Mouse (Mus musculus) CH12.LX (cell line): Measurements from ENCODE around the gene Gramd2. TPM values are rescaled to one million over a fixed set of nuclear protein-coding genes. Genes with fewer than 3 reads are reported as not detected.

Experiments used
- DNase-seq: peaks from one replicate; pipeline ENCODE4 v3.0.0-alpha.2; 2013; ENCODE audit errors: extremely low read depth
- H3K27ac ChIP-seq: 2 replicates; pipeline ENCODE4 v1.5.1; 2012; ENCODE audit warnings: low read depth, mild to moderate bottlenecking, control low read depth, moderate library complexity; ENCODE audit not compliant: insufficient read depth
- H3K27me3 ChIP-seq: replicated peaks from 2 replicates; pipeline ENCODE3; 2012; ENCODE audit warnings: inconsistent platforms
- H3K36me3 ChIP-seq, 2 experiments: replicated peaks in 1 of 2; 2 replicates each; pipeline versions ENCODE3 to v1.6.1; 2012; ENCODE audit warnings: inconsistent platforms in 1 of 2, low read length in 1 of 2, mild to moderate bottlenecking in 1 of 2, mixed read lengths in 1 of 2, moderate library complexity in 1 of 2; ENCODE audit not compliant: control insufficient read depth in 1 of 2, insufficient read depth in 1 of 2
- H3K4me1 ChIP-seq, 2 experiments: 2 replicates each; pipeline ENCODE4 v1.6.1; 2012; ENCODE audit warnings: inconsistent platforms in 1 of 2, moderate library complexity in 1 of 2; ENCODE audit not compliant: insufficient read depth in 2 of 2, control insufficient read depth in 1 of 2
- H3K4me2 ChIP-seq: 2 replicates; pipeline ENCODE4 v1.6.1; 2012; ENCODE audit warnings: low read depth, mild to moderate bottlenecking, control low read depth; ENCODE audit not compliant: poor library complexity, insufficient read depth, severe bottlenecking
- H3K4me3 ChIP-seq, 3 experiments: fragments of 150-350 bp in 1 of 3; sonication (generic) in 1 of 3; replicated peaks in 1 of 3; 2 replicates each; pipeline versions ENCODE3 to v1.5.1; 2011 to 2012; ENCODE audit warnings: low read depth in 2 of 3, low read length in 2 of 3, mild to moderate bottlenecking in 2 of 3, moderate library complexity in 2 of 3, control low read depth in 1 of 3, improper control_type of control experiment in 1 of 3, inconsistent platforms in 1 of 3, mixed read lengths in 1 of 3; ENCODE audit not compliant: poor library complexity in 1 of 3
- H3K79me2 ChIP-seq: replicated peaks from 2 replicates; pipeline ENCODE4 v1.6.1; 2012; ENCODE audit warnings: mild to moderate bottlenecking, moderate library complexity; ENCODE audit not compliant: control insufficient read depth, poor library complexity, insufficient read depth, severe bottlenecking; ENCODE audit errors: extremely low read depth
- H3K9ac ChIP-seq: 2 replicates; pipeline ENCODE4 v1.6.1; 2012; ENCODE audit warnings: low read depth, mild to moderate bottlenecking, control low read depth, moderate library complexity; ENCODE audit not compliant: insufficient read depth
- H3K9me3 ChIP-seq: replicated peaks from 2 replicates; pipeline ENCODE3; 2012; ENCODE audit warnings: low read length, inconsistent platforms, mixed read lengths
- BHLHE40 ChIP-seq: IDR thresholded peaks from 2 replicates; pipeline ENCODE4 v1.6.1; 2011; ENCODE audit warnings: mild to moderate bottlenecking, low read depth, low read length, improper control_type of control experiment
- CHD1 ChIP-seq: IDR thresholded peaks from 2 replicates; pipeline ENCODE4 v1.6.1; 2012; ENCODE audit warnings: low read depth, low read length, improper control_type of control experiment, inconsistent platforms
- CHD2 ChIP-seq: IDR thresholded peaks from 2 replicates; pipeline ENCODE4 v1.6.1; 2011; ENCODE audit warnings: low read length, improper control_type of control experiment
- CTCF ChIP-seq, 2 experiments: IDR thresholded peaks in 1 of 2; conservative IDR thresholded peaks in 1 of 2; 2 replicates each; pipeline ENCODE4 v1.5.1; 2011 to 2012; ENCODE audit warnings: low read depth in 2 of 2, low read length in 2 of 2, improper control_type of control experiment in 1 of 2, inconsistent platforms in 1 of 2, mild to moderate bottlenecking in 1 of 2, moderate library complexity in 1 of 2
- E2F4 ChIP-seq: IDR thresholded peaks from 2 replicates; pipeline ENCODE4 v1.6.1; 2011; ENCODE audit warnings: low read depth, low read length, improper control_type of control experiment; ENCODE audit not compliant: insufficient replicate concordance
- ELF1 ChIP-seq: IDR thresholded peaks from 2 replicates; pipeline ENCODE4 v1.6.1; 2014; ENCODE audit warnings: low read depth, mild to moderate bottlenecking, inconsistent platforms, low read length, improper control_type of control experiment
- EP300 ChIP-seq: IDR thresholded peaks from 2 replicates; pipeline ENCODE4 v1.6.1; 2011; ENCODE audit warnings: low read length, improper control_type of control experiment
- ETS1 ChIP-seq: conservative IDR thresholded peaks from 2 replicates; pipeline ENCODE4 v1.6.1; 2012; ENCODE audit warnings: low read depth, mild to moderate bottlenecking, inconsistent platforms, low read length, improper control_type of control experiment, moderate library complexity
- GABPA ChIP-seq: IDR thresholded peaks from 2 replicates; pipeline ENCODE4 v1.6.1; 2012; ENCODE audit warnings: low read depth, low read length, improper control_type of control experiment, inconsistent platforms; ENCODE audit not compliant: insufficient replicate concordance
- HCFC1 ChIP-seq: IDR thresholded peaks from 2 replicates; pipeline ENCODE4 v1.6.1; 2012; ENCODE audit warnings: low read depth, mild to moderate bottlenecking, inconsistent platforms, low read length, improper control_type of control experiment
- IRF4 ChIP-seq: IDR thresholded peaks from 2 replicates; pipeline ENCODE4 v1.6.1; 2014; ENCODE audit warnings: low read depth, mild to moderate bottlenecking, inconsistent platforms, low read length, improper control_type of control experiment
- JUN ChIP-seq: IDR thresholded peaks from 2 replicates; pipeline ENCODE4 v1.6.1; 2011; ENCODE audit warnings: low read depth, mild to moderate bottlenecking, low read length, improper control_type of control experiment, moderate library complexity; ENCODE audit not compliant: insufficient read depth
- JUND ChIP-seq: conservative IDR thresholded peaks from 2 replicates; pipeline ENCODE4 v1.6.1; 2011; ENCODE audit warnings: low read depth, low read length, improper control_type of control experiment
- KAT2A ChIP-seq: IDR thresholded peaks from 2 replicates; pipeline ENCODE4 v1.6.1; 2012; ENCODE audit warnings: low read length, improper control_type of control experiment, inconsistent platforms; ENCODE audit not compliant: insufficient replicate concordance
- MAFK ChIP-seq: IDR thresholded peaks from 2 replicates; pipeline ENCODE4 v1.6.1; 2011; ENCODE audit warnings: low read length, improper control_type of control experiment; ENCODE audit not compliant: insufficient replicate concordance
- MAX ChIP-seq: IDR thresholded peaks from 2 replicates; pipeline ENCODE4 v1.6.1; 2011; ENCODE audit warnings: low read length, improper control_type of control experiment
- MAZ ChIP-seq: IDR thresholded peaks from 2 replicates; pipeline ENCODE4 v1.6.1; 2012; ENCODE audit warnings: low read depth, mild to moderate bottlenecking, inconsistent platforms, low read length, improper control_type of control experiment, moderate library complexity
- MEF2A ChIP-seq: IDR thresholded peaks from 2 replicates; pipeline ENCODE4 v1.6.1; 2014; ENCODE audit warnings: low read depth, mild to moderate bottlenecking, inconsistent platforms, low read length, improper control_type of control experiment, borderline replicate concordance
- MXI1 ChIP-seq: IDR thresholded peaks from 2 replicates; pipeline ENCODE4 v1.6.1; 2011; ENCODE audit warnings: mild to moderate bottlenecking, low read depth, low read length, improper control_type of control experiment
- MYC ChIP-seq: IDR thresholded peaks from 2 replicates; pipeline ENCODE4 v1.6.1; 2011; ENCODE audit warnings: low read depth, mild to moderate bottlenecking, improper control_type of control experiment, low read length
- NELFE ChIP-seq: IDR thresholded peaks from 2 replicates; pipeline ENCODE4 v1.6.1; 2011; ENCODE audit warnings: low read depth, low read length, improper control_type of control experiment
- NRF1 ChIP-seq: IDR thresholded peaks from 2 replicates; pipeline ENCODE4 v1.6.1; 2014; ENCODE audit warnings: low read depth, mild to moderate bottlenecking, inconsistent platforms, low read length, improper control_type of control experiment, moderate library complexity
- PAX5 ChIP-seq: IDR thresholded peaks from 2 replicates; pipeline ENCODE4 v1.6.1; 2012; ENCODE audit warnings: low read length, inconsistent platforms, mixed read lengths
- POLR2A ChIP-seq: IDR thresholded peaks from 2 replicates; pipeline ENCODE4 v1.6.1; 2011; ENCODE audit warnings: low read depth, mild to moderate bottlenecking, improper control_type of control experiment, low read length
- POLR2AphosphoS2 ChIP-seq: IDR thresholded peaks from 2 replicates; pipeline ENCODE4 v1.6.1; 2011; ENCODE audit warnings: low read depth, low read length, improper control_type of control experiment
- RAD21 ChIP-seq: IDR thresholded peaks from 2 replicates; pipeline ENCODE4 v1.6.1; 2011; ENCODE audit warnings: low read depth, mild to moderate bottlenecking, low read length, improper control_type of control experiment, moderate library complexity
- RCOR1 ChIP-seq: conservative IDR thresholded peaks from 2 replicates; pipeline ENCODE4 v1.6.1; 2012; ENCODE audit warnings: low read depth, mild to moderate bottlenecking, inconsistent platforms, low read length, improper control_type of control experiment
- SIN3A ChIP-seq: IDR thresholded peaks from 2 replicates; pipeline ENCODE4 v1.6.1; 2012; ENCODE audit warnings: low read length, improper control_type of control experiment, inconsistent platforms
- SMC3 ChIP-seq: IDR thresholded peaks from 2 replicates; pipeline ENCODE4 v1.6.1; 2011; ENCODE audit warnings: low read depth, low read length, improper control_type of control experiment
- TBP ChIP-seq: conservative IDR thresholded peaks from 2 replicates; pipeline ENCODE4 v1.6.1; 2011; ENCODE audit warnings: low read depth, low read length, improper control_type of control experiment
- TCF12 ChIP-seq: IDR thresholded peaks from 2 replicates; pipeline ENCODE4 v1.6.1; 2014; ENCODE audit warnings: low read depth, mild to moderate bottlenecking, inconsistent platforms, low read length, improper control_type of control experiment
- UBTF ChIP-seq: IDR thresholded peaks from 2 replicates; pipeline ENCODE4 v1.6.1; 2012; ENCODE audit warnings: low read depth, mild to moderate bottlenecking, inconsistent platforms, low read length, improper control_type of control experiment, moderate library complexity
- USF1 ChIP-seq: IDR thresholded peaks from 2 replicates; pipeline ENCODE4 v1.6.1; 2014; ENCODE audit warnings: low read depth, mild to moderate bottlenecking, inconsistent platforms, low read length, improper control_type of control experiment
- USF2 ChIP-seq: conservative IDR thresholded peaks from 2 replicates; pipeline ENCODE4 v1.6.1; 2011; ENCODE audit warnings: low read depth, low read length, improper control_type of control experiment
- ZC3H11A ChIP-seq: IDR thresholded peaks from 2 replicates; pipeline ENCODE4 v1.6.1; 2012; ENCODE audit warnings: low read depth, mild to moderate bottlenecking, inconsistent platforms, low read length, improper control_type of control experiment
- ZKSCAN1 ChIP-seq: IDR thresholded peaks from 2 replicates; pipeline ENCODE4 v1.6.1; 2012; ENCODE audit warnings: low read depth, inconsistent platforms, low read length, improper control_type of control experiment, borderline replicate concordance
- ZMIZ1 ChIP-seq: IDR thresholded peaks from 2 replicates; pipeline ENCODE4 v1.6.1; 2012; ENCODE audit warnings: low read depth, mild to moderate bottlenecking, inconsistent platforms, low read length, improper control_type of control experiment
- ZNF384 ChIP-seq: IDR thresholded peaks from 2 replicates; pipeline ENCODE4 v1.6.1; 2012; ENCODE audit warnings: low read depth, low read length, improper control_type of control experiment, inconsistent platforms
- dilution Hi-C: fragments of 300-500 bp; cut with MboI; formaldehyde crosslinking; loops from 2 replicates; pipeline ENCODE4 v1.14.3; 2020; ENCODE audit warnings: low sequenced_read_pairs; ENCODE audit not compliant: extremely low pct_unique_long_range_greater_than_20kb, extremely low pct_ligation_motif_present
- in situ Hi-C: fragments of 300-500 bp; cut with MboI; formaldehyde crosslinking; loops from 3 replicates; pipeline ENCODE4 v1.14.3; 2019; ENCODE audit warnings: low sequenced_read_pairs, low pct_ligation_motif_present, low pct_unique_long_range_greater_than_20kb, mixed read lengths
- polyA plus RNA-seq: library from polyadenylated mRNA; unstranded; fragments of >175 nt; gene quantifications from 2 replicates; pipeline ENCODE4 v1.2.1, GENCODE M21; 2012; ENCODE audit warnings: low read depth; ENCODE audit not compliant: insufficient read length
- total RNA-seq, 2 experiments: library from RNA; depleted of rRNA; stranded (reverse); fragments of 300-350 nt in 1 of 2; fragments of >200 nt in 1 of 2; gene quantifications; 2 replicates each; pipeline ENCODE4 v1.2.3; 2012 to 2014

The Gramd2 gene
- total and polyA plus RNA-seq, 3 experiments, result 0.61 TPM; not detected in 2

GRCm38 (mm10) chr9:59750267-59751065 is 70.5 kb downstream of the Gramd2 start, which contains the start of the genes Senp8 and Myo9a:
Gene Senp8, minus strand, starts transcription at chr9:59750710.
Gene Myo9a, plus strand, starts transcription at chr9:59750896.
- peak within 1 kb of the TSS; percentile 92 for H3K4me2 ChIP-seq
- peaks cover 0 to 14% of the 10 kb centered on the region in 2 experiments; a peak in 3 of 4 replicates for H3K4me1 ChIP-seq
- TF ChIP-seq TBP (peak; percentile 79), RCOR1 (no peak; the same call in 1 of the 2 replicates), CHD1 (0 out of 2 replicates have a peak, but pooled peaks have one; percentile 28), NELFE (peak; percentile 83), BHLHE40 (peak; percentile 100), ZKSCAN1 (no peak), CHD2 (peak; percentile 56; the same call in 1 of the 2 replicates), JUN (no peak), IRF4 (no peak), MXI1 (peak; percentile 81), SMC3 (no peak), ELF1 (peak; percentile 47), MAZ (peak; percentile 94), E2F4 (0 out of 2 replicates have a peak, but pooled peaks have one; percentile 42), ZNF384 (0 out of 2 replicates have a peak, but pooled peaks have one; percentile 8), USF1 (peak; percentile 91), KAT2A (no peak; the same call in 1 of the 2 replicates), NRF1 (peak; percentile 92), RAD21 (no peak), ZMIZ1 (peak; percentile 75), PAX5 (no peak), MEF2A (peak; percentile 42; the same call in 1 of the 2 replicates), POLR2AphosphoS2 (peak; percentile 79; the same call in 1 of the 2 replicates), UBTF (no peak; the same call in 1 of the 2 replicates), ZC3H11A (no peak), ETS1 (no peak), EP300 (no peak), MAX (peak; percentile 67), HCFC1 (peak; percentile 70), POLR2A (peak; percentile 85), MAFK (no peak), TCF12 (peak; percentile 59), USF2 (peak; percentile 68), JUND (no peak), MYC (0 out of 2 replicates have a peak, but pooled peaks have one; percentile 37), SIN3A (0 out of 2 replicates have a peak, but pooled peaks have one; percentile 45), CTCF (conservative IDR thresholded peaks at IDR 0.05 in 1 of 2, IDR thresholded peaks at IDR 0.05 in 1 of 2; ENCODE audit: low read depth in 2 of 2, low read length in 2 of 2) (peak in 1 of 2 experiments; percentile 11; a peak in 1 of 4 replicates), GABPA (no peak)
- peaks cover 4% of the 10 kb centered on the region; the same call in 1 of the 2 replicates for H3K79me2 ChIP-seq
- H3K4me3 ChIP-seq, result peak within 1 kb of the TSS; percentile 79 to 87 (median 82)
- H3K27me3 ChIP-seq, result no peaks in the 10 kb centered on the region
- H3K9me3 ChIP-seq, result no peaks in the 10 kb centered on the region
- dilution Hi-C loops (no loop called here), in situ Hi-C loops (no loop called here)
- H3K9ac ChIP-seq, result peak within 1 kb of the TSS; percentile 58
- DNase-seq, result peak; percentile 95
- peak within 1 kb of the TSS; percentile 12 for H3K27ac ChIP-seq
- no peaks in the 10 kb centered on the region for H3K36me3 ChIP-seq
